Mouse (Mus musculus): ENCODE results near the gene Rdh16f1.
A peak's percentile ranks its signal among the peaks of the same experiment; 100 is the strongest.
"Not testable (repeated sequence)": the region's sequence is repeated elsewhere in the genome, so short reads cannot be mapped to it uniquely, and the experiment has no call there.

The Rdh16f1 gene

GRCm38 (mm10) chr10:127750136-127750777 lies 9.3 kb upstream of the Rdh16f1 start:
- DNase-seq: no peak

DNA sequence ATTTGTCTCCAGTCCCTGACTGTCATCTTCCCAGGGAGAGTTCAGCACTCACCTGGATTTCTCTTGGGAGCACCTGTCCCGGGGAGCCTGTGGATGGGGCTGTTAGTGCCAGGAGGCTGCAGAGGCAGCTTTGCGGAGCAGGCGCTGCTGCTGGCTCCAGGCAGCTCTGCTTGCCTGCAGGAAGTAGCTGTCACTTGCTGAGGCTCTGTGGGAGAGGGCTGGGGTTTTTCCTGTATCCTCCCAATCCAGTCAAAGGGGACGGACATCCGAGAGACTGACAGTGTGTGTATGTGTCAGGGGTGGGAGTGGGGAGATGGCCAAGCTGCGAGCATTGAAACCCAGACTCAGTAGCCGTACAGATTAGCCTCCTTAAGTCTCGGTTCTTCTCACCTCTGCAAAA lies 8.0 kb upstream of the Rdh16f1 start, which contains the start of gene Gpr182:
Gene Gpr182, minus strand, starts transcription at position 185 of the 400 bp plus-strand sequence.
- no peak for DNase-seq

DNA sequence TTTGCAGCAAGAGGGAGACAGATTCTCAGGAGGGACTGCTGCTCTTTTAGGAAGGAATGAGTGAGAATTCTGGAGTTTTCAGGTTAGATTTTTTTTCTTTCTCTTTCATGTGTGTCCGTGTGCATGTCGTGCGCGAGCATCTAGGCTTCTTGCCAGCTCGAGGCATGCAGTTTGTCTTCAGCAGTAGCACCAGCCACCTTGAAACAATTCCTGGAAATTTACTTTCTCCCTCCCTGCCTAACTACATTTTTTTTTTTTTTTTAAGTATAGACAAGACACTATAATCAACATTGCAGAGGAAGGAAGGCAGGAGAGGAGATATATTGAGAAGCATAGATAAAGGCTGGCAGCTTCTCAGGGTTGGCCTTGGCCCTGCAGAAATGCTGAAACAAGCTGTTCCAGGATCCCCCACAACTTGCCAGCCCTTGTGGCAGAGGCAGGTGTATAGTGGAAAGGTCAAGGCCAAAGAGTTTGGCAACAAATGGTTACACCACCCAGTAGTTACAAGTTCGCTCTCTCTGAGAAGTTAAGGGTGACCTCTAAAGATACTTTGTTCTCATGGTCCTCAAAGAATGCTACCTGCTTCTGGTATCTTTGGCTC lies 4.9 kb upstream of the Rdh16f1 start:
- DNase-seq: no peak

DNA sequence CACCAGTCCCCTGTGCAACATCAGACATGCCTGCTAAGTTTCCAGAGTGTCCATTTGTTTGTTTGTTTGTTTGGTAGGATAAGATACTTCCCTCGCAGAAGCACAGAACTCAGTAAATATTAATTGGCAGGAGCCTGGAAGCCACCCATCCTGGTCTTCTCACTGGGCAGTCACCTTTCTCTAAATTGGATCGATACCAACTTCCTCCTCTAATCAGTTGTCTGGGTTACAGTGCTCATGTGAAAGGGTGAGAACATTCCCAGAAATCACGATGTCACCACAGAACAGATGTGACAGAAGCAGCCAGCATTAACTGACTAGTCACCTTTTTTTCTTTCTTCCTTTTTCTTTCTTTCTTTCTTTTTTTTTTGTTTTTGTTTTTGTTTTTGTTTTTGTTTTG lies 4.3 kb upstream of the Rdh16f1 start:
- DNase-seq: no peak

GRCm38 (mm10) chr10:127755770-127756468 lies 3.7 kb upstream of the Rdh16f1 start:
- DNase-seq: no peak

GRCm38 (mm10) chr10:127762926-127763325 lies 3.3 kb downstream of the Rdh16f1 start:
- DNase-seq: not testable (repeated sequence)

DNA sequence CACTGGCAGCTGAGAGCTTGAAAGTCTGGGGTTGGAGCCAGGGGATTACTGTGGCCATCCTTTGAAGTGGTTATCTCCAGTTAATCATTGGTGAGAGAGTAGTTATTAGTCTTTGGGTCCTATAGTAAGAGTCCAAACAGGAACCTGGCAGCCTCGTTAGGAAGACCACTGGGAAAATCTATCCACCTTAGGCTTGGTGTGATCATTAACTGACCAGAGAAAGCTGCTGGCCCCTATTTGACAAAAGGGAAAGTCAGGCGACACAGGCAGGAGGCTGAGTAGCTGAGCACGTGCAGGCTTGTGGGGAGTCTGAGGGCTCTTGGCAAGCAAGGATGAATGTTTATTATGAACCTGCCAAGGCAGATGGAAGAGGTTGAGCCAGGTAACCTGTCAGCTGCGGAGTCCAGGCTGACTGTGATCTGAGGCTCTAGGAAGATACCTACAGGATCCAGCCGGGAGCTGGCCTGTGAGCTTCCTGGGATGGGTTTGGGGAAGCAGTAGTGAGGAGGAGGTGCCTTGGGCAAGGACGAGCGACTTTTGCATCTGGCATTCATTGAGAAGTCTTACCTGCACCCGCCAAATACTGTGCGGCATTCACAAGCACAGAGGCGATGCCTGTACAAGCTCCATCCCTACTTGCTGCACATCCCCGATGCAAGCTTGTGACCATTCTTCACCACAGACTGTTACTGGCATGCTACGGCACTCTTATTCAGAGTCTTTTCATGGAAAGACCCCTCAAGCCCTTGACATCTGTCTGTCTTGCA lies 4.5 kb downstream of the Rdh16f1 start:
- no peak for DNase-seq

- no peak for DNase-seq
Measured at GRCm38 (mm10) chr10:127766564-127766963, 7.0 kb downstream of the Rdh16f1 start.

- no peak for DNase-seq
Measured at GRCm38 (mm10) chr10:127776011-127776410, 16.4 kb downstream of the Rdh16f1 start, which contains the start of gene Rdh9. TSS of gene Rdh9 (plus strand) at chr10:127776386.

DNA sequence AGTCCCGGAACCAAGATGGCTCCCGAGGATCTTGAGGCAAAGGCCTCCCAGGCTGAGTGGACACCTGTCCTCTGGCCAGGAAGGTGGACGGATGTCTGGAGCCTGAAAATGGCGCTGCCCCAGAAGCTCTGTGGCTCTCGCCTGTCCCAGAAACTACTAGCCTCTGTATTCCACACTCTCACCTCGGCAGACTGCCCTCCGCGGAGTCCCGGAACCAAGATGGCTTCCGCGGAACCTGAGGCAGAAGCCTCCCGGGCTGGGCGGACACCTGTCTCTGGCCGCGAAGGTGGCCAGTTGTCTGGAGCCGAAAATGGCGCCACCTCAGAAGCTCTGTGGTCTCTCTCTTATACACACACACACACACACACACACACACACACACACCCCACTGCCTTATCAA lies 22.7 kb downstream of the Rdh16f1 start:
- not testable (repeated sequence) for DNase-seq

- DNase-seq: not testable (repeated sequence)
Measured at GRCm38 (mm10) chr10:127785411-127785810, 25.8 kb downstream of the Rdh16f1 start.

GRCm38 (mm10) chr10:127799295-127799694 lies 39.7 kb downstream of the Rdh16f1 start:
- DNase-seq: no peak

- DNase-seq: no peak
Measured at GRCm38 (mm10) chr10:127800891-127801290, 41.3 kb downstream of the Rdh16f1 start, which contains the start of gene Rdh16. TSS of gene Rdh16 (plus strand) at chr10:127801152.

DNA sequence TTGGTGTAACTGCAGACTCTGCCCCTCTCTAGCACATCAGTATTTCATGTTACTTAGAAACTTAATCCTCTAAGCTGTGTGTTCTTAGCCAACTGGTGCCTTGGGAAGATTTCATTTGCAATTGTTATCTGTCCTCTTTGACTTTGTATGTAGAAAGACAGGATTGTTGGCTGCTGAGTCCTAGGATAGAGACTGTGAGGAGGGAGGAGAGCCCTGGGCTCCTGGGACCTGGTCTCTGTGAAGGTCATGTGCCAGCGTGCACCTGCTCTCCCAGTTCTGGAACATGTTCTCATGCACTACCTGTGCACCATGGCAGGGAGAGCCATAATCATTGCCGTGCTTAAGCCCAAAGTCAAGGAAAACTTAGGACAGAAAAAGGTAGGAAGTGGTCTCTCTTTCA lies 42.0 kb downstream of the Rdh16f1 start:
- DNase-seq: no peak

GRCm38 (mm10) chr10:127802236-127802635 lies 42.6 kb downstream of the Rdh16f1 start:
- DNase-seq: no peak

DNA sequence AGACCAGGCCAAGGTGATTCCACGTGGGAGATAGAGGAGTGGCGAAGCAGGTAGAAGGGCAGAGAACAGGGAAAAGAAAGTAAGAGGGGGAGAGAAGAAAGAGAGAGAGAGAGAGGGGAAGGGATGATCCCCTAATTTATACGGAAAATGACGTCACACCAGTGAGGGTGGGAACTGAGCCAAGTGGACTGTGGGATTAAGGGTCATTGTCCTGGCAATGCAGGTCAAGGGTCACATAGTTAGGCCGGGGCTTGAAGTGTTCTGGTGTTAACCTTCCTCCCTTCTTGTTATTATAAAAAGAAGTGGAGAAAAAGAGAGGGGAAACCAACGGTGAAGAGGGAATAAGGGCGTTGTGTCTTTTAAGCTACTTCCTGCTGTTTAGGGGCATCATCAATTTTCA lies 44.8 kb downstream of the Rdh16f1 start:
- DNase-seq: no peak

DNA sequence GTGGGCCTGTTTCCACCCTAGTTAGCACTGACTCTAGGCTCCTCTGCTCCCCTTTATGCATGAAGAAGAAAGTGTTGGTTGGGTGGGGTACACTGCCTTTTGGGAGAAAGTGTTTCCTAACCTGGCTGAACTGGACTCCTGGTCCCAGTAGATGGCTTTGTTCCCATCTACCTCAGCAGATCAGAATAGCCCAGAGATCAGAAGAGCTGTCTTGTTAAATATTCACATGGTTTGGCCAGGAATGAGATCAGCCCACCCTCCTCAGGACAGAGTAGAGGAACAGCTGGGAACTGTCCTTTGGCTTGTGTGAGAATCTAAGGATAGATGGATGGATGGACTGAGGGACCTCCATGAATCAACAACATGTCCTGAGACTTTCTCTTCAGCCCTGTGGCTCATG lies 56.3 kb downstream of the Rdh16f1 start:
- DNase-seq: no peak

- not testable (repeated sequence) for DNase-seq
Measured at GRCm38 (mm10) chr10:127817268-127817910, 57.8 kb downstream of the Rdh16f1 start.

DNA sequence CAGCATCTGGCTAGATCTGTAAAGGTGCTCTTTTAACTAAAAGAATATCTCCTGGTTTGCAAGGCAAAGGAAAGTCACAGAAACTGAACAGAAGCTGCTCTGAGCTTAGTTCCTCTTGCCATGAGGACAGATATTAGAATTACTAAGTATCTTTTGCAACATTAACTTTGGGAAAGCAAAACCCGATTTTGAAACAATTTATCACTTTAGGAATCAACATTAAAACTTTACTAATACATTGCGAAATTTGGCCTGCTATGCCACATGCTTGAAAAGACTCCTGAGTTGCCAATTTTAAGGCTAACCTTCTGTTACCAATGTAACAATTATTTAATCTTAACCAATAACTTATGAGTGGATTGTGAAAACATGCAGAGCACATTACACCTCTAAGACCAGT lies 62.2 kb downstream of the Rdh16f1 start:
- not testable (repeated sequence) for DNase-seq

DNA sequence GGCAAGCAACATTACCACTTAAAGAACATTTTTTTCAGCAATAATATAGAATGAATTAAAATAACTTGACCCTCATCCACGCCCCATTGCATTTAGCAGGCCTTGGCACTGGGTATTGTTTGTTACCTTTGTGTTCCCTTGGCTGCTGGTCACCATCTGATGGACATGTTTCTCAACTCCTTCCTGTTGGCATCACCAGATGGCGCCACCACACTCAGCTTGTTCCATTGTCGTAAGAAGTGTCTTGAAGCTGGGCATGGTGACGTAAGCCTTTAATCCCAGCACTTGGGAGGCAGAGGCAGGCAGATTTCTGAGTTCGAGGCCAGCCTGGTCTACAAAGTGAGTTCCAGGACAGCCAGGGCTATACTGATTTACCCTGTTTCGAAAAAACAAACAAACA lies 65.8 kb downstream of the Rdh16f1 start:
- peak; percentile 12 for DNase-seq

- DNase-seq: no peak
Measured at GRCm38 (mm10) chr10:127829121-127829520, 69.5 kb downstream of the Rdh16f1 start.

DNA sequence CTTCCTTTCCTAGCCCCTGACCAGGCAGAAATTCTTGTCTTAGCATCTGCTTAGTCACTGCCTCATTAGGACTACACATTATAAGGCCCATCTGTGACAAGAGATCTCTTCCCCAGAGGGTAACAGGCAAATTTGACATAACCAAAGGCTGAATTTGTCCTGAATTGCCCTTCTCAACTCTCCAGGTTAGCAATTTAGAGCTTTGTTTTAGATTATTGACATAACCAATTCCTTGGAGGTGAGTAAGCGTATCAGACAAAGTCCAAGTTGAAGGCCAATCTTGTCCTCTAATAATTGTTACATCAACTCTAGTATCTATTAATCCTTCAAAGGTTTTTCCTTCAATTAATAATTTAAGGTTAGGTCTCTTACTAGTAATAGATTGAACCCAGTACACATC lies 74.6 kb downstream of the Rdh16f1 start:
- DNase-seq: not testable (repeated sequence)

DNA sequence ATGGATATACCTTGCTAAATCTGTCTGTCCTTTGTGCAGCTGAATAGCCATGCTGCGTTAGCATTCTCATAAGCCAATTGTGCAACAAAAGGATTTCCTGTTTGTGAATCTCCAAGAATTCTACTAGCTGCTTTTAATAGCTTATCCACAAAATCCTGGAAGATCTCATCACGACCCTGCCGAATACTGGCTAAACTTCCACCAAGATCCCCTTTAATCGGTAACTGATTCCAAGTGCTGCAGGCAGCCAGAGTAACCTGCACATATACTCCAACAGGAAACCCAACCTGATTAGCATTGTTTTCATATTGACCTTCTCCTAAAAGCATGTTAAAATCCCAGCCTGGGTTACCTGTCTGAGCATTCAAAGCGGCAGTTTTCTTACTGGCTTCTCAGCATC lies 75.7 kb downstream of the Rdh16f1 start:
- DNase-seq: no peak

All from right cerebral cortex, postnatal 14 days (tissue).